Mouse (Mus musculus) embryonic facial prominence, embryonic 11.5 days (tissue): ENCODE measurements around the gene Twsg1. TPM values are rescaled to one million over a fixed set of nuclear protein-coding genes. Genes with fewer than 3 reads are reported as not detected.

Experiments used
- ATAC-seq: fragments of 200-750 bp; cut with Nextera tagmentation; replicated peaks from 2 replicates; pipeline ENCODE4 v1.8.0; 2017; ENCODE audit warnings: low read depth; ENCODE audit not compliant: insufficient number of reproducible peaks, low FRiP score, low TSS enrichment
- DNase-seq: peaks from one replicate; pipeline ENCODE4 v3.0.0-alpha.2; 2015; ENCODE audit warnings: low spot score
- H3K27ac ChIP-seq: fragments of 300-500 bp; sonication (generic); replicated peaks from 2 replicates; pipeline ENCODE4 v1.5.1; 2014; ENCODE audit warnings: mild to moderate bottlenecking, low read depth, low read length, control low read depth
- H3K27me3 ChIP-seq: fragments of 300-500 bp; sonication (generic); 2 replicates; pipeline ENCODE4 v1.6.1; 2014; ENCODE audit warnings: mild to moderate bottlenecking, low read length, moderate library complexity, mixed read lengths; ENCODE audit not compliant: control insufficient read depth, insufficient read depth
- H3K36me3 ChIP-seq: fragments of 300-500 bp; sonication (generic); replicated peaks from 2 replicates; pipeline ENCODE4 v1.6.1; 2014; ENCODE audit warnings: low read depth, mild to moderate bottlenecking, low read length, moderate library complexity, mixed read lengths; ENCODE audit not compliant: control insufficient read depth, insufficient read depth
- H3K4me1 ChIP-seq: fragments of 300-500 bp; sonication (generic); 2 replicates; pipeline ENCODE4 v1.6.1; 2014; ENCODE audit warnings: low read length, mixed read lengths; ENCODE audit not compliant: control insufficient read depth, insufficient read depth
- H3K4me2 ChIP-seq: fragments of 300-500 bp; sonication (generic); 2 replicates; pipeline ENCODE4 v1.6.1; 2014; ENCODE audit warnings: low read depth, mild to moderate bottlenecking, control low read depth, low read length, moderate library complexity
- H3K4me3 ChIP-seq: fragments of 300-500 bp; sonication (generic); 2 replicates; pipeline ENCODE4 v1.5.1; 2014; ENCODE audit warnings: low read depth, low read length, control low read depth
- H3K9ac ChIP-seq: fragments of 300-500 bp; sonication (generic); replicated peaks from 2 replicates; pipeline ENCODE4 v1.6.1; 2014; ENCODE audit warnings: mild to moderate bottlenecking, control low read depth, low read length
- H3K9me3 ChIP-seq: fragments of 300-500 bp; sonication (generic); replicated peaks from 2 replicates; pipeline ENCODE4 v1.6.1; 2016; ENCODE audit warnings: mild to moderate bottlenecking, low read length, inconsistent platforms, mixed read lengths; ENCODE audit not compliant: control insufficient read depth
- WGBS: fragments of 180-500 bp; shearing (Covaris S2); extraction: QIAGEN DNeasy Blood & Tissue Kit; methylation state at CpG from one replicate; pipeline ENCODE4 v1.1.7; 2014; 5-methylcytosine and 5-hydroxymethylcytosine counted together
- polyA plus RNA-seq: library from polyadenylated mRNA; unstranded; fragments of >200 nt; fragmentation: Nextera tagmentation; extraction: Ambion mirVana; gene quantifications from 2 replicates; pipeline ENCODE4 v1.2.1, GENCODE M21; 2014

Twsg1 gene
- polyA plus RNA-seq, 1 experiment from 2014 or later = 142 TPM

DNA sequence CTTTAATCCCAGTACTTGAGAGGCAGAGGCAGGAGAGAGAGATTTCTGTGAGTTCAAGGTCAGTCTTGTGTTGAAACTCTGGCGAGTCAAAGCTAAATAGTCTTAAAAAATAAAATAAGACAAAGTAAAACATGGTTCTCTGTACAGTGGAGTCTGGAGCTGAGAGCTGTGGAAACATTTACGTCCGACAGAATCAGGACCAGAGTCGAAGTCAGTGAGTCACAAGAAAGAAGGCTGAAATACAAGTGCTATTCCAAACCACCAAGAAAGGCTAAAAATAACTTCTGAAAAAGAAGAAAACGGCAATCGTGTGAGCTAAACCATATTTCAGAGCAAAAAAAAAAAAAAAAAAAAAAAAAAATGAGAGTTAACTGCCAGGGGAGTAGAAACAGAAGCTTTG lies 48.7 kb downstream of the Twsg1 start:
- ATAC-seq (no peak), DNase-seq (no peak)
- no peaks in the 10 kb centered on the region for H3K9me3 ChIP-seq
- no peaks in the 10 kb centered on the region for H3K27me3 ChIP-seq
- H3K27ac ChIP-seq = no peak overlapping the region
- WGBS = 83% methylated on average over 6 of the region's 6 CpGs
- no peak overlapping the region for H3K9ac ChIP-seq
- no peak overlapping the region for H3K4me3 ChIP-seq
- H3K4me2 ChIP-seq = no peak overlapping the region
- no peaks in the 10 kb centered on the region for H3K4me1 ChIP-seq
- H3K36me3 ChIP-seq = no peaks in the 10 kb centered on the region

DNA sequence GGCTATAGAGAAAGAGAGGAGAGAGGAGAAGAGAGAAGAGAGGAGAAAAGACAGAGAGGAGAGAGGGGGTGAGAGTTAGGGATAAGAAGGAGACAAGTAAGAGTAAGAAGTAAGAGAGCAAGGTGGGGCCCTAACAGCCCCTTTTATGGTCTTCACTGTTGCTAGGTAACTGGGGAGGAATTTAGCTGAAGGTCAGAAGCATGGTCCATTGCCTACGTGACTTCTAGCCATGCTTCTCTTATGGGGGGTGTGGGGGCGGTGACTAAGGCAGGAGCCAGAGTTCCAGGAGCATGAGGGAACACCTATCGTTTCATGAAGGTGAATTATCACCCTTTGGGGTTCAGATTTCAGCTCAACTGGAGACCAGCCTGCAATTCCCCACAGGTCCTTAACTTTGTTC lies 55.0 kb downstream of the Twsg1 start:
- ATAC-seq (no peak), DNase-seq (no peak)
- H3K36me3 ChIP-seq = no peaks in the 10 kb centered on the region
- H3K27me3 ChIP-seq = no peaks in the 10 kb centered on the region
- H3K4me3 ChIP-seq = no peak overlapping the region
- 69% methylated on average over 3 of the region's 3 CpGs for whole genome bisulfite sequencing
- H3K9ac ChIP-seq = no peak overlapping the region
- H3K9me3 ChIP-seq = no peaks in the 10 kb centered on the region
- no peak overlapping the region for H3K4me2 ChIP-seq
- no peaks in the 10 kb centered on the region for H3K4me1 ChIP-seq
- H3K27ac ChIP-seq = no peak overlapping the region

DNA sequence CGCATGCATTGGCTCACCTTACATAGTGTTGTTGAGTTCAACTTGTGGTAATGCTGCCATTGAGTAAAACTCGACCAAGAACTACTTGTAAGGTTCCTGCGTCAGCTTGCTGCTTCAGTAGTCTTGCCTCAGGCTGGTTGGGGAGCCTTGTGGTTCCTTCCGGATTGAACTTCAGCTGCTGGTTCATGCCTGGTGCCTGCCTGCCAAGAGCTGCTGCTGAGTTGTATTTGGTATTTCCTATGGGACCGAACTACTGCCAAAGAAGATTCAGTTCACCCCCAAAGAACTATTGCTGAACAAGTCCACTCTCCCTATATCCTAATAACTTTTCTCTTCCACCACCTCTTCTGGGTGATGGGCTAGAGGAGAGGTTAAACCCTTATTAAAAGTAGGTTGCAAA lies 61.5 kb downstream of the Twsg1 start:
- Histone ChIP-seq H3K27ac (no peak overlapping the region), H3K4me3 (no peak overlapping the region), H3K9ac (no peak overlapping the region), H3K4me1 (no peaks in the 10 kb centered on the region), H3K4me2 (no peak overlapping the region), H3K27me3 (no peaks in the 10 kb centered on the region), H3K36me3 (no peaks in the 10 kb centered on the region), H3K9me3 (no peaks in the 10 kb centered on the region)
- 81% methylated on average over 5 of the region's 5 CpGs for WGBS
- ATAC-seq (no peak), DNase-seq (no peak)

DNA sequence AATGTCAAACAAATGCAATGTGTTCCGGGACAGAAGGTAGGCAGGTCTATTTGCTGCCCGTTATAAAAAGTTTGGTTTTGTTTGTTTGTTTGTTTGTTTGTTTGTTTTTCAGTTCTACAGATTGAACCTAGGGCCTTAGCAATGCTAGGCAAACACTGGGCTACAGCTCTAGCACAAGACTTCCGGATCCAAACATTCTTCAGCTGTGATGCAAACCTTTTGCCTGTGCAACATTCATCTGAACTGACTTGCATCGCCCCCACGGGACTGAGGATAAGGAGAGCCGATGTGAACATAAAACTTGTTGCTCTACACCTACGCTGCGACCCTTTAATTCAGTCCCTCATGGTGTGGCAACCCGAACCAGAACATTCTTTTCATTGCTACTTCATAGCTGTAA lies 64.5 kb downstream of the Twsg1 start:
- WGBS = 77% methylated on average over 9 of the region's 9 CpGs
- Histone ChIP-seq H3K4me2 (no peak overlapping the region), H3K4me3 (no peak overlapping the region), H3K27me3 (no peaks in the 10 kb centered on the region), H3K9ac (no peak overlapping the region; the same call in 1 of the 2 replicates), H3K27ac (no peak overlapping the region), H3K9me3 (no peaks in the 10 kb centered on the region), H3K4me1 (no peaks in the 10 kb centered on the region), H3K36me3 (no peaks in the 10 kb centered on the region)
- no peak for DNase-seq
- no peak for ATAC-seq

DNA sequence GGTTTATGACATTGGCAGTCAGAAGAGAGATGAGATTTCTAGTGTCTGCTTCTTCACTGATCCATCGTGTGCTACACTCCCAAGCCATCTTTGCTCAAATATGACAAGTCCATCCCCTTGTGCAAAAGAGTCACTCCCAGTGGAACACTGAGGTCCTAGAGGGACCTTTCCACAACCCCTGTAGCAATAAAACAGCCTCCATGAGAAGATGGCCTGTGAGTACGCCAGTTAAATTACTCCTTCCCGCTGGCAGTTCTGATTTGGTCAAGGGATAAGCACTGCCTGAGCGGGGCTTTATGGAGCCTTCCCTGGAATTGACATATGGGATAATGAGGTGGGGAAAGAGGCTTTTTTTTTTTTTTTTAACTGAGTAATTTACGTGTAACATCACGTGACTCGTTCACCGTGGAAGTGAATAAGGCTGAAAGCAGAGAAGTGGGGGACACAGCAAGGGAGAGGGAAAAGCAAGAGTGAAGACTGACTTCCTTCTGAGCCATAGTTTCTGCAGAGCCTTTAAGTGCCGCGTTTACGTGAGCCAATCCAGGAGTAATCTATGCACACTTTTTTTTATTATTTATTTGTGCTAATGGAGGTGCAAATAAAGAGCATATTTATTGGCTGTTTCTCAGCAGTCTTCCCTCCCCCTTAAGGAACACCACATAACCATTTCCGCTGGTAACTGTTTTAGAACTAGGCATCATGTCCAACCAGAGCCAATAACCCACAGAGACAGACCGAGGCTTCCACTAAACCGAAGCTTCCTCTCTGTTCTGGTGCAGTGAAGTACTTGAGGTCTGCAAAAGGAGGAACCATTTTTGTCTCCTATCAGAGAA lies 65.1 kb downstream of the Twsg1 start, which contains the start of gene Ralbp1:
Ralbp1 (minus strand) TSS at position 102 of the 833 bp plus-strand sequence.
- Histone ChIP-seq H3K27ac (peak within 1 kb of the TSS; percentile 79), H3K4me1 (no peaks in the 10 kb centered on the region), H3K9ac (peak within 1 kb of the TSS; percentile 82), H3K27me3 (no peaks in the 10 kb centered on the region), H3K9me3 (no peaks in the 10 kb centered on the region), H3K4me2 (peak within 1 kb of the TSS; percentile 95), H3K4me3 (peak within 1 kb of the TSS; percentile 79), H3K36me3 (no peaks in the 10 kb centered on the region)
- WGBS = 12% methylated on average over 14 of the region's 14 CpGs
- peak; percentile 28 for DNase-seq
- ATAC-seq = no peak

DNA sequence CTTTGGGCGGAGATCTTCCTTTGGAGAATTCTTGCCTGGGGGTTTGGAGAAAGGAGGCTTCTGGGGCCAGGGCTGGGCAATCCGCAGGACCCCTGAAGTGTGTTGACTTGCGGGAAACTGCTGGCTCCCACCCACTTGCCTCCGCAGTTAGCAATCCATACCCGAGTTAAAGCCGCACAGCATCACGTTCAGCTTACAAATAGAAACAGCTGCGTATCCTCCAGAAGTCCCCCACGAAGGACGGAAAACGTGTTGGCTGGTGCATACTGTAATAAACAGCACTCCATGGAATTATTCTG lies 65.7 kb downstream of the Twsg1 start:
- H3K36me3 ChIP-seq = no peaks in the 10 kb centered on the region
- peak overlapping the region; percentile 77 for H3K27ac ChIP-seq
- peak overlapping the region; percentile 79 for H3K4me3 ChIP-seq
- WGBS = under 1% methylated on average over 11 of the region's 11 CpGs
- no peaks in the 10 kb centered on the region for H3K9me3 ChIP-seq
- ATAC-seq = no peak
- DNase-seq = no peak
- H3K4me1 ChIP-seq = no peaks in the 10 kb centered on the region
- no peaks in the 10 kb centered on the region for H3K27me3 ChIP-seq
- peak overlapping the region; percentile 72 for H3K9ac ChIP-seq
- H3K4me2 ChIP-seq = peak overlapping the region; percentile 78

DNA sequence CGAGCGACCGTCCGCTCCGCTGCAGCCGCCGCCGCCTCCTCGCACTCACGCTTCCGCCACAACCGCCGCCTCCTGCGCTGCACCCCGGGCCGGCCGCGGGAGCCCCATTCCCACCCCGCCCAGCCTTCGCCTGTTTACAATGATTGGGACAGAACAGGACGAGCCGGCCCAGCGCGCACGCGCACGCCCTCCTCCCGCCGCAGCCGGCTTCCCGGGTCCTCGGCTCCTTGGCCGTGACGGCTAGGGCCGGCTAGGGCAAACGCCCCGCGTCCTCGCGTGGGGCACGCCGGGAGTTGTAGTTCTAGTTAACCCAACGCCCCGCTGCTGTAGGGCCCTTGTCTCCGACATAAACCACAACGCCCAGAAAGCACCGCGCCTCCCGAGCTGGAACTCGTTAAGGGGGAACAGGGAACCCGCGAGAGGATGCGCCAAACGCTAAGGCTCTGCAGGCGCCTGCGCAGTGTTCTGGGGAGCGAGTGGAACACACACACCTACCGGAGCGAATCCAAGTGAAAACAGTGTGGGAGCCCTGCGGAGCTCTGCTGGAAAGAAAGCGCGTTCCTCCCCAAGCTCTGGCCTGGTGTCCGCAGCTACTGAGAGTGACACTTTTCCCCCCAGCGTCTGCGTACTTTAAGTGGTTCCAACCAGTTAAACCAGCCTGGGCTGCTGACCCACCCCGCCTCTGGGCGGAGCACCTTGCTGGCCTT lies 66.2 kb downstream of the Twsg1 start:
- H3K4me3 ChIP-seq = peak overlapping the region; percentile 79
- under 1% methylated on average over 60 of the region's 67 CpGs for WGBS
- DNase-seq = peak; percentile 100
- peak overlapping the region; percentile 79 for H3K27ac ChIP-seq
- no peaks in the 10 kb centered on the region for H3K36me3 ChIP-seq
- peak overlapping the region; percentile 95 for H3K4me2 ChIP-seq
- peak overlapping the region; percentile 82 for H3K9ac ChIP-seq
- H3K27me3 ChIP-seq = no peaks in the 10 kb centered on the region
- no peaks in the 10 kb centered on the region for H3K4me1 ChIP-seq
- no peaks in the 10 kb centered on the region for H3K9me3 ChIP-seq
- ATAC-seq = peak; percentile 100

DNA sequence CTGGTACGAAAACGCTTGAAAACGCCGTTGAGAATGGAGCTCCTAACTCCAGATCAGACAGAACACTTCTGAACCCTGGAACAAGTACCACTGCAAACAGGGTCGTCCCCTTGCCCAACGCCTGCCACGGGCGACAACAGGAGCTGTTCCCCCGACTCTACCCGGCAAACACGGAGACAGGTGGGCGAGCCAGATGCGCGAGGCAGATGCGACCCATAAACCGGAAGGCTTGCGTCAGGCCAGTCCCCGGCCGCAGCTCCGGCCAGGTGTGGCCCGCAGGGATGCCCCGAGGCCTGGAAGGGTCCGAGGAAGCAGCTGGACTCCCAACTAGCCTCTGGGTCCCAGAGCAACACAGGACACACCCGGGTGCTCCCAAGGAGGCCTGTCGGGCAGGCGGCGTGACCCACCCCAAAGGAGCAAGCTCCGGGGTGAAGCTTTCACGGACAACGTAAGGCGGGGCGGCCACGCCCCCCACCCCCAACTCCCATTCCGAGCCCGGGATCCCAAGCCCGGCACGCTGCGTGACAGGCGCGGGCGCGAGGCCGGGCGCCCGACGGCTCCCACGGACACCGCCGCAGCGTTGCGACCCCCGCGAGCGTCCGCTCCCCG lies 66.9 kb downstream of the Twsg1 start:
- Histone ChIP-seq H3K4me3 (peak overlapping the region; percentile 79), H3K27ac (peak overlapping the region; percentile 79), H3K27me3 (no peaks in the 10 kb centered on the region), H3K4me2 (peak overlapping the region; percentile 95), H3K9me3 (no peaks in the 10 kb centered on the region), H3K4me1 (no peaks in the 10 kb centered on the region), H3K9ac (peak overlapping the region; percentile 82), H3K36me3 (no peaks in the 10 kb centered on the region)
- peak; percentile 19 for ATAC-seq
- peak; percentile 53 for DNase-seq
- under 1% methylated on average over 47 of the region's 56 CpGs for WGBS
